Mouse (Mus musculus): ENCODE data around the gene Syne1.

DNA sequence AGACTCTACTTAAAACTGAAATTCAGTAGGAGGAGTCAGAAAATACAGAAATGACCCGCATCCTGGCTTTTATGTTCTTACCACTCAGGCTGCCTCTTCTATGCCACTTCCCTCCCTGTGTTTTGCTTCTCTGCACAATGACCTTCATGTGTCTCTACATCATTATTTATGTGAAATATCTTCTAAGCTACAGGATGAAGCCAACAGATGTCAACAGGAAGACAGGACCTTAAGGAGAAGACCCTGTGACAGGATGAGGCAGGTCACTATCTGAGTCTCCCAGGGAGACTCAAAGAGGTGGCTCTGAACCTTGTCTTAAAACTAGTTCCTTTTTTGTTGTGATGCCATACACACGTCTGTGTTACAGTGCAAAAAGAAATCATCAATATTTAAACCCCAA, 353.9 kb downstream of the Syne1 start:
- TF ChIP-seq CTCF (IDR thresholded peaks at IDR 0.05; ENCODE audit: low read depth) (no peak), EP300 (IDR thresholded peaks at IDR 0.05; ENCODE audit: low read depth) (no peak)

Measured in liver, postnatal 0 days (tissue).